Mouse (Mus musculus) hindbrain, embryonic 11.5 days (tissue): Measurements from ENCODE around the gene Hspb9. TPM values are rescaled to one million over a fixed set of nuclear protein-coding genes. Genes with fewer than 3 reads are reported as not detected.

Experiments used
- ATAC-seq: fragments of 200-750 bp; cut with Nextera tagmentation; 2 replicates; pipeline ENCODE4 v1.8.0; 2017; ENCODE audit warnings: mild to moderate bottlenecking, moderate TSS enrichment, moderate library complexity; ENCODE audit not compliant: low FRiP score
- DNase-seq: peaks from one replicate; pipeline ENCODE4 v3.0.0-alpha.2; 2015; ENCODE audit warnings: low spot score
- H3K27ac ChIP-seq: fragments of 300-500 bp; sonication (generic); 2 replicates; pipeline ENCODE4 v1.5.1; 2014; ENCODE audit warnings: mild to moderate bottlenecking, low read depth, low read length
- H3K27me3 ChIP-seq: fragments of 300-500 bp; sonication (generic); 2 replicates; pipeline ENCODE4 v1.6.1; 2014; ENCODE audit warnings: mild to moderate bottlenecking, low read length, moderate library complexity, mixed read lengths; ENCODE audit not compliant: control insufficient read depth, insufficient read depth
- H3K36me3 ChIP-seq: fragments of 300-500 bp; sonication (generic); 2 replicates; pipeline ENCODE4 v1.6.1; 2014; ENCODE audit warnings: mild to moderate bottlenecking, low read length, moderate library complexity, mixed read lengths; ENCODE audit not compliant: control insufficient read depth, insufficient read depth
- H3K4me1 ChIP-seq: fragments of 300-500 bp; sonication (generic); replicated peaks from 2 replicates; pipeline ENCODE4 v1.6.1; 2014; ENCODE audit warnings: low read length, mixed read lengths; ENCODE audit not compliant: control insufficient read depth, insufficient read depth
- H3K4me2 ChIP-seq: fragments of 300-500 bp; sonication (generic); replicated peaks from 2 replicates; pipeline ENCODE4 v1.6.1; 2014; ENCODE audit warnings: mild to moderate bottlenecking, low read depth, low read length
- H3K4me3 ChIP-seq: fragments of 300-500 bp; sonication (generic); 2 replicates; pipeline ENCODE4 v1.5.1; 2014; ENCODE audit warnings: low read depth, low read length
- H3K9ac ChIP-seq: fragments of 300-500 bp; sonication (generic); 2 replicates; pipeline ENCODE4 v1.6.1; 2014; ENCODE audit warnings: low read depth, low read length
- H3K9me3 ChIP-seq: fragments of 300-500 bp; sonication (generic); 2 replicates; pipeline ENCODE4 v1.6.1; 2016; ENCODE audit warnings: low read length; ENCODE audit not compliant: control insufficient read depth
- WGBS: fragments of 180-500 bp; shearing (Covaris S2); extraction: QIAGEN DNeasy Blood & Tissue Kit; methylation state at CpG from one replicate; pipeline ENCODE4 v1.1.7; 2014; 5-methylcytosine and 5-hydroxymethylcytosine counted together
- polyA plus RNA-seq: library from polyadenylated mRNA; unstranded; fragments of >200 nt; fragmentation: Nextera tagmentation; extraction: Ambion mirVana; gene quantifications from 2 replicates; pipeline ENCODE4 v1.2.1, GENCODE M21; 2014

The Hspb9 gene
- polyA plus RNA-seq, 1 experiment from 2014 or later: 0.82 TPM

GRCm38 (mm10) chr11:100730477-100731205, 17.0 kb downstream of the Hspb9 start:
- Histone ChIP-seq H3K4me2 (no peak overlapping the region), H3K27ac (no peak overlapping the region), H3K36me3 (0 out of 2 replicates have a peak, but pooled peaks cover 2% of the 10 kb centered on the region), H3K9ac (no peak overlapping the region), H3K4me1 (no peaks in the 10 kb centered on the region), H3K9me3 (no peaks in the 10 kb centered on the region), H3K4me3 (no peak overlapping the region), H3K27me3 (no peaks in the 10 kb centered on the region)
- ATAC-seq (no peak), DNase-seq (no peak)
- WGBS: 90% methylated on average over 6 of the region's 6 CpGs

- H3K9ac ChIP-seq: no peak overlapping the region
- no peak for DNase-seq
- H3K27me3 ChIP-seq: no peaks in the 10 kb centered on the region
- H3K9me3 ChIP-seq: no peaks in the 10 kb centered on the region
- H3K36me3 ChIP-seq: 0 out of 2 replicates have a peak, but pooled peaks cover 2% of the 10 kb centered on the region
- H3K4me2 ChIP-seq: no peak overlapping the region
- no peak overlapping the region for H3K4me3 ChIP-seq
- peaks cover 3% of the 10 kb centered on the region; the same call in 1 of the 2 replicates for H3K4me1 ChIP-seq
- 94% methylated on average over 9 of the region's 9 CpGs for WGBS
- no peak overlapping the region for H3K27ac ChIP-seq
- ATAC-seq: no peak
These were observed 21.6 kb downstream of the Hspb9 start for GRCm38 (mm10) chr11:100735134-100735865.

GRCm38 (mm10) chr11:100735954-100736745, 22.5 kb downstream of the Hspb9 start:
- Histone ChIP-seq H3K4me2 (0 out of 2 replicates have a peak overlapping the region, but pooled peaks have one; percentile 5), H3K27me3 (no peaks in the 10 kb centered on the region), H3K4me3 (no peak overlapping the region), H3K36me3 (0 out of 2 replicates have a peak, but pooled peaks cover 2% of the 10 kb centered on the region), H3K27ac (no peak overlapping the region), H3K9me3 (no peaks in the 10 kb centered on the region), H3K4me1 (peaks cover 3% of the 10 kb centered on the region; the same call in 1 of the 2 replicates), H3K9ac (no peak overlapping the region)
- DNase-seq (no peak), ATAC-seq (no peak)
- WGBS: 84% methylated on average over 14 of the region's 14 CpGs

- ATAC-seq (no peak), DNase-seq (no peak)
- H3K36me3 ChIP-seq: 0 out of 2 replicates have a peak, but pooled peaks cover 2% of the 10 kb centered on the region
- no peaks in the 10 kb centered on the region for H3K27me3 ChIP-seq
- H3K4me3 ChIP-seq: no peak overlapping the region
- WGBS: 87% methylated on average over 4 of the region's 4 CpGs
- H3K9me3 ChIP-seq: no peaks in the 10 kb centered on the region
- H3K4me2 ChIP-seq: no peak overlapping the region; the same call in 1 of the 2 replicates
- H3K4me1 ChIP-seq: peaks cover 3% of the 10 kb centered on the region; the same call in 1 of the 2 replicates
- H3K27ac ChIP-seq: no peak overlapping the region
- H3K9ac ChIP-seq: no peak overlapping the region
These were observed 23.1 kb downstream of the Hspb9 start for GRCm38 (mm10) chr11:100736746-100737080.

GRCm38 (mm10) chr11:100737105-100737733, 23.6 kb downstream of the Hspb9 start:
- ATAC-seq: no peak
- peak overlapping the region; percentile 97 for H3K4me3 ChIP-seq

GRCm38 (mm10) chr11:100738066-100738604, 24.5 kb downstream of the Hspb9 start, which contains the start of gene Rab5c:
Gene Rab5c (minus strand): TSS chr11:100738215.
- H3K4me1 ChIP-seq: peaks cover 3% of the 10 kb centered on the region; the same call in 1 of the 2 replicates
- peak within 1 kb of the TSS; percentile 97 for H3K4me3 ChIP-seq
- under 1% methylated on average over 38 of the region's 39 CpGs for WGBS

More at GRCm38 (mm10) chr11:100737105-100737733, 23.6 kb downstream of the Hspb9 start:
- Histone ChIP-seq H3K9ac (peak overlapping the region; percentile 97), H3K4me1 (peaks cover 3% of the 10 kb centered on the region; the same call in 1 of the 2 replicates), H3K36me3 (0 out of 2 replicates have a peak, but pooled peaks cover 2% of the 10 kb centered on the region), H3K9me3 (no peaks in the 10 kb centered on the region), H3K4me2 (peak overlapping the region; percentile 79), H3K27me3 (no peaks in the 10 kb centered on the region), H3K27ac (no peak overlapping the region)
- WGBS: 4% methylated on average over 13 of the region's 13 CpGs
- DNase-seq: no peak

GRCm38 (mm10) chr11:100738749-100739148, 25.1 kb downstream of the Hspb9 start:
- Histone ChIP-seq H3K9ac (peak overlapping the region; percentile 40), H3K4me2 (peak overlapping the region; percentile 79), H3K27me3 (no peaks in the 10 kb centered on the region), H3K9me3 (no peaks in the 10 kb centered on the region), H3K4me1 (peaks cover 3% of the 10 kb centered on the region; the same call in 1 of the 2 replicates), H3K4me3 (peak overlapping the region; percentile 97), H3K36me3 (no peaks in the 10 kb centered on the region), H3K27ac (no peak overlapping the region)
- peak; percentile 5 for DNase-seq
- no peak for ATAC-seq
- WGBS: 19% methylated on average over 5 of the region's 5 CpGs

More at GRCm38 (mm10) chr11:100738066-100738604, 24.5 kb downstream of the Hspb9 start, which contains the start of gene Rab5c:
- Histone ChIP-seq H3K9me3 (no peaks in the 10 kb centered on the region), H3K9ac (peak within 1 kb of the TSS; percentile 97), H3K4me2 (peak within 1 kb of the TSS; percentile 79), H3K36me3 (0 out of 2 replicates have a peak, but pooled peaks cover under 1% of the 10 kb centered on the region), H3K27ac (0 out of 2 replicates have a peak within 1 kb of the TSS, but pooled peaks have one; percentile 17), H3K27me3 (no peaks in the 10 kb centered on the region)
- DNase-seq (peak; percentile 98), ATAC-seq (peak; percentile 98)
